Mouse (Mus musculus): ENCODE data around the gene Itm2b.

- TF ChIP-seq CTCF (IDR thresholded peaks at IDR 0.05; ENCODE audit: borderline replicate concordance, insufficient read depth, low read depth, low read length): no peak
- no peak for TF ChIP-seq POLR2A (IDR thresholded peaks at IDR 0.05; ENCODE audit: borderline replicate concordance, insufficient read depth, low read length)
Observed at GRCm38 (mm10) chr14:73423542-73423941, 38.5 kb upstream of the Itm2b start.
